Mouse (Mus musculus): ENCODE measurements at regions not wholly inside any gene's neighbourhood (a gene's known extent, or its start where the extent isn't known, plus 50 kb on each side); places are given as distances from the start of the nearest gene placed in this dataset.

GRCm38 (mm10) chr8:87273328-87273727 lies 199.1 kb downstream of the Cbln1 start:
- DNase-seq (ENCODE audit: low spot score in 2 of 2), result no peak

GRCm38 (mm10) chr8:87270525-87271187 lies 201.8 kb downstream of the Cbln1 start:
- DNase-seq (ENCODE audit: low spot score in 2 of 2), result no peak

DNA sequence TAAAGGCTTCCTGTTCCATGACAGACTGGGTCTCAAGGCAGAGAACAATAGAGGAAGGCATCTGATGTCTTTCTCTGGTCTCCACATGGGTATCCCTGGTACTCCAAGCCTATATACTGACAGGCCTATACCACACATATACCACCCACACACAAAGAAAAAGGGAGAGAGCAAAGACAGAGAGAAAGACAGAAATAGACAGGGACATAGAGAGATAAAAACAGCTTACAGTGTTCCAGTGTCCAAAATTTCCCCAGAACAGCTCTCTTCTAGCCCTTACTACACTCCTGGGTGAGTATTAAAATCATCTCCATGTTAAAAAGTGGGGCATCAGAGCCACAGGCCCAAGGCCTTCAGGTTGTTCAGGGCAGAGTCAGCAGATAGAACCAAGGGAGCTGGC lies 204.2 kb downstream of the Cbln1 start:
- DNase-seq (ENCODE audit: low spot score in 2 of 2), result no peak

DNA sequence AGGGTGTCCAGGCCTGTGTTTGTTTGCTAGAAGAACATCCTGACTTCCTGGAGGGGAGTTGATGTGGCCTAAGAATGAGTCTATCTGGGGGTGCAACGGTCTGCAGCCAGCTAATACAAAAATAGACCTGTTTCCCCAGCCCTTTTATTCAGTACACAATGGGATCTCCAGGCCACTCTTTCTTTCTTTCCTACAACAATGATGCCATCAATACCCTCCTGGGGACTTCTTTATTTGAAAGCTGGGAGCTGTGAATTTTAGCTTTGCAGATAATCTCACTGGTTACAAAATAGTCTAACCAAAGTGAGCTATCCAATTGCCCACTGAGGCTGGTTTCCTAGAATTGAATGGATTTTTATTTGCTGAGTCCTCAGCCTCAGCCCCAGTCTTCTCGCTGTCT lies 207.4 kb downstream of the Cbln1 start:
- DNase-seq (ENCODE audit: low spot score in 2 of 2), result no peak

GRCm38 (mm10) chr8:87260305-87260704 lies 212.1 kb downstream of the Cbln1 start:
- no peak for DNase-seq (ENCODE audit: low spot score in 2 of 2)

DNA sequence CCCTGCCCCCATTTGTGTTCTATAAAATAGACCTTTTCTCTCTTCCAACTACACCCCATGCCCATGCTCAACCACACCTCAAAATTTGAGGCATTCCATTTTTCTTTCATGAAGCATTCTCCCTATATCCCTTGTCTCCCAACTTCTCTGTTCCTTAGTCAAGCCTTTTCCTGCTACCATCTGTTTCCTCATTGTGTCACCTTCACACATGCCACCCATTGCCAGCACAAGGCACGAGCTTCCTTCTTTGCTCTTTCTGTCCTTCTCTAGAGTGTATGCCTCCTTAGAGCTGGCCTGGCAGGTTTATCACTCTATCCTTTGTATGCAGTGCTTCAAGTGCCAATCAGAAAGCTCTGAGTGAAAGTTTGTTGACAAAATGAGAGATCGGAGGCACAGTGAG lies 229.7 kb downstream of the Cbln1 start:
- no peak for DNase-seq (ENCODE audit: low spot score in 2 of 2)

- DNase-seq (ENCODE audit: low spot score in 2 of 2), result no peak
Observed at GRCm38 (mm10) chr8:87237181-87237580, 235.2 kb downstream of the Cbln1 start.

- DNase-seq (ENCODE audit: low spot score in 2 of 2), result no peak
Observed at GRCm38 (mm10) chr8:87236438-87236837, 236.0 kb downstream of the Cbln1 start.

DNA sequence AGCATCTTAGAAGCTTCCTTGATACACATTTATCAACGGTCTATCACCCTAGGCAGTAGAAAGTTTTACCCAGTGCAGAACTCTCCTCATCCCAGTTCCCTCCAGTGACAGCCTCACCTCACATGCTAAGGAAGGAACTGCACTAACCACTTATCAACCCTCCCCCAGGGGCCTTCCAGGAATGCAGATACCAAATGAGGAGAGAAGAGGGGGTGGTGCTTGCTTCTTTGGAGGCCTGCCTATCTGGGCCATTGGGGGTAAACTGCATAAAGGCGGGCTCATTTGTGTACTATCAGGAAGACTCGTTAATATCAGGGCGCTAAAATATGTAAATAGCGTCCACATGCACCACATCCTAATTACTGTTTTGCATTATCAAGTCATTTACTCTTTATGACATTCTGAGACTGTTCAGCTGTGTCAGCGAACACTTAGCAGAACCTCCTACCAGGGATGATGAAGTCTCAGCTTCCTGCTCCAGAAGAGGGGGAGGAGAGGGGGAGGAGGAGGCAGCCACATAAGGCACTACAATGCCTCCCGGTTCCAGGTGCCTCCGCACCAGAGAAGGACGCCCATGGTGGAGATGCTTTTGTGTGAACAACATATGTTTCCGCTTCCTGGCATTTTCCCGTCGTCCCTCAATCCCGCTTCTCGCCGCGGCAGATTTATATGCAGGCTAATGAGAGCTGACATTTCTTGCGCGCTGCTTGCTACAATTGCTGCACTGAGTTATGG lies 236.9 kb downstream of the Cbln1 start:
- DNase-seq (ENCODE audit: low spot score in 2 of 2), result peak; percentile 69 to 72

- no peak for DNase-seq (ENCODE audit: low spot score in 2 of 2)
Observed at GRCm38 (mm10) chr8:87234336-87234735, 238.1 kb downstream of the Cbln1 start.

GRCm38 (mm10) chr8:87233805-87234331 lies 238.5 kb downstream of the Cbln1 start:
- no peak for DNase-seq (ENCODE audit: low spot score in 2 of 2)

GRCm38 (mm10) chr8:87231762-87232161 lies 240.6 kb downstream of the Cbln1 start:
- no peak for DNase-seq (ENCODE audit: low spot score in 2 of 2)

- no peak for DNase-seq (ENCODE audit: low spot score in 2 of 2)
Observed at GRCm38 (mm10) chr8:87230096-87230495, 242.3 kb downstream of the Cbln1 start.

GRCm38 (mm10) chr8:87229182-87229581 lies 243.2 kb downstream of the Cbln1 start:
- DNase-seq (ENCODE audit: low spot score in 2 of 2), result no peak

GRCm38 (mm10) chr8:87228777-87229176 lies 243.6 kb downstream of the Cbln1 start:
- DNase-seq (ENCODE audit: low spot score in 2 of 2), result no peak

GRCm38 (mm10) chr8:87225504-87226425 lies 246.6 kb downstream of the Cbln1 start:
- no peak for DNase-seq (ENCODE audit: low spot score in 2 of 2)

DNA sequence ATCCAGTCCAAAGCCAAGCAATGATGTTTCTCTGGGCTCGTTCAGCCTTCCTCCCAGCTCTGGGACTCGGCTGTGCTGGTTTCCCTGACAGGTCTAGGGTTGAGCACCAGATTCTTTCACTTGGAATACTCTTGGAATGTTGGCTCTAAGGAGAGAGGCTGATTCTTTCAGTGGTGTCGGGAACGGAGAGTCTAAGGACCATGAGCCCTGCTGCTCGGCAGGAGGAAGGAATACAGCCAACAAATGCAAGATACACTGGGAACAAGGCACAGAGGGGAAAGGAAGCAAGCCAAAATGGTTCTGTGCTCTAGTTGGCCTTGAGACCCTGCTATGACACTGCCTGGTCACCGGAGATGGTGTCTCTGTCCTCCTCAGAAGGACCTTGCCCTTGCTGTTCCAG lies 251.8 kb downstream of the Cbln1 start:
- DNase-seq (ENCODE audit: low spot score in 2 of 2), result no peak

- peak in 1 of 2 experiments; percentile 29 for DNase-seq (ENCODE audit: low spot score in 2 of 2)
Observed at GRCm38 (mm10) chr8:87218956-87219482, 253.4 kb downstream of the Cbln1 start.

DNA sequence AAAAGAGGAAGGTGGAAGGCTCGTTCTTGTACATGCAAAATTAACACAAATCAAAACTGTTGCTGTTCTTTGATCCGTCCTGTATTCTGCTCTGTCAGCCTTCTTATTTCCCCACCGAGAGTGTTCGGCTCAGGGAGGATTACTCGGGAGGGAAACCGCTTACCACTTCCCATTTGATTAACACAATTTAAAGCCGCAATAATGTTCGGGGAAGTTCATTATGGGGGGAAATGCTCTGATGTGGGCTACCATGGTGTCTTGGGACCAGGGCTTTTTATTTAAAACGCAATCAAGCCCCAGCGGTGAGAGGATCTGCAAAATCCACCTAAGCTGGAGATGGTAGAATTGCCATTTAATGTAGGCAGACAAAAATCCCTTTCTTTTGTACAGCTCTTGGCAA lies 257.4 kb downstream of the Cbln1 start:
- DNase-seq (ENCODE audit: low spot score in 2 of 2), result no peak

GRCm38 (mm10) chr8:87210546-87210945 lies 261.9 kb downstream of the Cbln1 start:
- DNase-seq (ENCODE audit: low spot score in 2 of 2), result no peak

GRCm38 (mm10) chr8:87209295-87209694 lies 263.1 kb downstream of the Cbln1 start:
- DNase-seq (ENCODE audit: low spot score in 2 of 2), result no peak

- no peak for DNase-seq (ENCODE audit: low spot score in 2 of 2)
Observed at GRCm38 (mm10) chr8:87208036-87208435, 264.4 kb downstream of the Cbln1 start.

Data from right cerebral cortex, adult 2 months (tissue).